Mouse (Mus musculus): ENCODE measurements around the gene Cit. TPM values are rescaled to one million over a fixed set of nuclear protein-coding genes. Genes with fewer than 3 reads are reported as not detected.

The Cit gene
- polyA plus RNA-seq, 1 experiment from 2014 or later = 30.7 TPM

GRCm38 (mm10) chr5:115957177-115957576 lies 112.1 kb downstream of the Cit start:
- Histone ChIP-seq H3K4me3 (ENCODE audit: low read depth, low read length) (no peak overlapping the region), H3K27me3 (ENCODE audit: control insufficient read depth, insufficient read depth, low read length) (no peaks in the 10 kb centered on the region), H3K9me3 (ENCODE audit: control insufficient read depth, low read length) (peaks cover 2% of the 10 kb centered on the region; the same call in 1 of the 2 replicates), H3K36me3 (ENCODE audit: control insufficient read depth, insufficient read depth, low read length) (peaks cover 28% of the 10 kb centered on the region), H3K4me1 (ENCODE audit: control insufficient read depth, insufficient read depth, low read length) (no peaks in the 10 kb centered on the region), H3K4me2 (no peak overlapping the region), H3K9ac (ENCODE audit: low read length) (no peak overlapping the region), H3K27ac (ENCODE audit: low read depth, low read length) (no peak overlapping the region)
- DNase-seq (ENCODE audit: low spot score, missing footprints) = no peak
- WGBS = 96% methylated on average over 6 of the region's 6 CpGs
- ATAC-seq (ENCODE audit: low FRiP score) = no peak

DNA sequence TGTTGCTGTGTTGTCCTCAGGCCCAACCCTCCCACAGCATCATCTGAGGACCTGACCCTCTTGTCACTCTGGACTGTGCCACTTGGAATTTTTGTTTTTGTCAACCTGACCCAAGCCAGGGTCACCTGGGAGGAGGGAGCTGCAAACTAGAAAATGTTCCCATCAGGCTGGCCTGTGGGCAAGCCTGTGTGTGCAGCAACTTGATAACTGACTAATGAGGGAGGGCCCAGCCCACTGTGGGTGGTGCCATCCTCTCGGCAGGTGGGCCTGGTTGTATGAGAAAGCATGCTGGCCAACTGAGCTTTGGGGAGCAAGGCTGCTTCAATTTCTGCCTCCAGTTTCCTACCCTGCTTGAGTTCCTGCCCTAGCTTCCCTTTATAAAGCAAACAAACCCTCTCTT lies 113.3 kb downstream of the Cit start:
- 81% methylated on average over 1 of the region's 1 CpGs for WGBS

GRCm38 (mm10) chr5:115958814-115959213 lies 113.7 kb downstream of the Cit start:
- 95% methylated on average over 11 of the region's 11 CpGs for WGBS
- Histone ChIP-seq H3K4me2 (no peak overlapping the region), H3K9ac (ENCODE audit: low read length) (no peak overlapping the region), H3K9me3 (ENCODE audit: control insufficient read depth, low read length) (peaks cover 2% of the 10 kb centered on the region; the same call in 1 of the 2 replicates), H3K4me3 (ENCODE audit: low read depth, low read length) (no peak overlapping the region), H3K36me3 (ENCODE audit: control insufficient read depth, insufficient read depth, low read length) (peaks cover 15% of the 10 kb centered on the region), H3K4me1 (ENCODE audit: control insufficient read depth, insufficient read depth, low read length) (no peaks in the 10 kb centered on the region), H3K27ac (ENCODE audit: low read depth, low read length) (no peak overlapping the region), H3K27me3 (ENCODE audit: control insufficient read depth, insufficient read depth, low read length) (no peaks in the 10 kb centered on the region)
- DNase-seq (ENCODE audit: low spot score, missing footprints) (no peak), ATAC-seq (ENCODE audit: low FRiP score) (no peak)

More for the DNA sequence above, 113.3 kb downstream of the Cit start:
- no peak overlapping the region for H3K27ac ChIP-seq (ENCODE audit: low read depth, low read length)
- H3K9me3 ChIP-seq (ENCODE audit: control insufficient read depth, low read length) = peaks cover 2% of the 10 kb centered on the region; the same call in 1 of the 2 replicates
- H3K4me3 ChIP-seq (ENCODE audit: low read depth, low read length) = no peak overlapping the region
- no peak overlapping the region for H3K4me2 ChIP-seq
- no peak for DNase-seq (ENCODE audit: low spot score, missing footprints)
- peaks cover 20% of the 10 kb centered on the region for H3K36me3 ChIP-seq (ENCODE audit: control insufficient read depth, insufficient read depth, low read length)
- H3K4me1 ChIP-seq (ENCODE audit: control insufficient read depth, insufficient read depth, low read length) = no peaks in the 10 kb centered on the region
- no peak for ATAC-seq (ENCODE audit: low FRiP score)
- H3K27me3 ChIP-seq (ENCODE audit: control insufficient read depth, insufficient read depth, low read length) = no peaks in the 10 kb centered on the region
- no peak overlapping the region for H3K9ac ChIP-seq (ENCODE audit: low read length)

GRCm38 (mm10) chr5:115961809-115962208 lies 116.7 kb downstream of the Cit start:
- H3K9ac ChIP-seq (ENCODE audit: low read length) = no peak overlapping the region
- no peak overlapping the region for H3K27ac ChIP-seq (ENCODE audit: low read depth, low read length)
- peak; percentile 61 for DNase-seq (ENCODE audit: low spot score, missing footprints)
- H3K4me2 ChIP-seq = no peak overlapping the region
- 91% methylated on average over 9 of the region's 9 CpGs for WGBS
- H3K36me3 ChIP-seq (ENCODE audit: control insufficient read depth, insufficient read depth, low read length) = peaks cover 2% of the 10 kb centered on the region
- peaks cover 2% of the 10 kb centered on the region; the same call in 1 of the 2 replicates for H3K9me3 ChIP-seq (ENCODE audit: control insufficient read depth, low read length)
- no peak for ATAC-seq (ENCODE audit: low FRiP score)
- H3K4me3 ChIP-seq (ENCODE audit: low read depth, low read length) = no peak overlapping the region
- no peaks in the 10 kb centered on the region for H3K4me1 ChIP-seq (ENCODE audit: control insufficient read depth, insufficient read depth, low read length)
- no peaks in the 10 kb centered on the region for H3K27me3 ChIP-seq (ENCODE audit: control insufficient read depth, insufficient read depth, low read length)

DNA sequence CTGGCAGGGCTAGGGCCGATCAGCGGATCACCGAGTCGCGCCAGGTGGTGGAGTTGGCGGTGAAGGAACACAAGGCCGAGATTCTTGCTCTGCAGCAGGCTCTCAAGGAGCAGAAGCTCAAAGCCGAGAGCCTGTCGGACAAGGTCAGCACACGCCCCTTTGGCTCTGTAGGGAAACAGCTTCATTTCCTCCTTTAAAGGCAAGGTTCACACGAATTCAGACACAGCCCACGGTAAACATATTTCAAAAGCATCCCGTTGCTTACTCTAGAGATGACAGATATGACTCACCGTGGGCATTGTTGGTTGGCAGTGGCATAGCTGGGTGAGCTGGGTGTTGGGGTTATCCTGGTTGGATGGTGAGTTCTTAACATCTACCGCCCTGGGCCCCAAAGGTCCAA lies 126.2 kb downstream of the Cit start:
- peaks cover 17% of the 10 kb centered on the region; the same call in 1 of the 2 replicates for H3K36me3 ChIP-seq (ENCODE audit: control insufficient read depth, insufficient read depth, low read length)
- H3K4me1 ChIP-seq (ENCODE audit: control insufficient read depth, insufficient read depth, low read length) = no peaks in the 10 kb centered on the region
- H3K27me3 ChIP-seq (ENCODE audit: control insufficient read depth, insufficient read depth, low read length) = no peaks in the 10 kb centered on the region
- whole genome bisulfite sequencing = 90% methylated on average over 15 of the region's 15 CpGs
- no peak overlapping the region for H3K9ac ChIP-seq (ENCODE audit: low read length)
- H3K9me3 ChIP-seq (ENCODE audit: control insufficient read depth, low read length) = no peaks in the 10 kb centered on the region
- H3K4me2 ChIP-seq = no peak overlapping the region
- ATAC-seq (ENCODE audit: low FRiP score) (no peak), DNase-seq (ENCODE audit: low spot score, missing footprints) (peak; percentile 49)
- H3K27ac ChIP-seq (ENCODE audit: low read depth, low read length) = no peak overlapping the region
- H3K4me3 ChIP-seq (ENCODE audit: low read depth, low read length) = no peak overlapping the region

DNA sequence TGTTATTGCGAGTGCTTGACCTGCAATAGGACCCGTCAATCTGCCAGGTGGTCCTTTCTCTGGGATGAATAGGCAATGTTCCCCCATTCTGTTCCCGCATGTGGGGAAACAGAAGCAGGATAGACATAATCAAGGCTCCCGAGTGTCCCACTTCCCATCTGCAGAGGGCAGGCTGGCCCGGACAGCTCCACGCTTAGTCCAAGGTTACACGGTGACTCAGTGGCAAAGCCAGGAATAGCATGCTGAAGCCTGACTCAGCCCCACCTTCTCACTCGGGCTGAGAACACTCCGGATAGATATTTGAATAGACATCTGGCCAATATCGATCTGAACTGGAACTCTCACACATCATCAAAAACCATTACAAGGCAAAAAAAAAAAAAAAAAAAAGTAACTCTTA lies 130.6 kb downstream of the Cit start:
- no peaks in the 10 kb centered on the region; the same call in none of the 2 replicates for H3K4me1 ChIP-seq (ENCODE audit: control insufficient read depth, insufficient read depth, low read length)
- no peaks in the 10 kb centered on the region for H3K9me3 ChIP-seq (ENCODE audit: control insufficient read depth, low read length)
- no peaks in the 10 kb centered on the region for H3K27me3 ChIP-seq (ENCODE audit: control insufficient read depth, insufficient read depth, low read length)
- WGBS = 89% methylated on average over 10 of the region's 10 CpGs
- ATAC-seq (ENCODE audit: low FRiP score) = no peak
- H3K36me3 ChIP-seq (ENCODE audit: control insufficient read depth, insufficient read depth, low read length) = peaks cover 6% of the 10 kb centered on the region; the same call in 1 of the 2 replicates
- DNase-seq (ENCODE audit: low spot score, missing footprints) = peak; percentile 67
- H3K27ac ChIP-seq (ENCODE audit: low read depth, low read length) = no peak overlapping the region
- no peak overlapping the region for H3K9ac ChIP-seq (ENCODE audit: low read length)
- no peak overlapping the region for H3K4me3 ChIP-seq (ENCODE audit: low read depth, low read length)
- H3K4me2 ChIP-seq = no peak overlapping the region

DNA sequence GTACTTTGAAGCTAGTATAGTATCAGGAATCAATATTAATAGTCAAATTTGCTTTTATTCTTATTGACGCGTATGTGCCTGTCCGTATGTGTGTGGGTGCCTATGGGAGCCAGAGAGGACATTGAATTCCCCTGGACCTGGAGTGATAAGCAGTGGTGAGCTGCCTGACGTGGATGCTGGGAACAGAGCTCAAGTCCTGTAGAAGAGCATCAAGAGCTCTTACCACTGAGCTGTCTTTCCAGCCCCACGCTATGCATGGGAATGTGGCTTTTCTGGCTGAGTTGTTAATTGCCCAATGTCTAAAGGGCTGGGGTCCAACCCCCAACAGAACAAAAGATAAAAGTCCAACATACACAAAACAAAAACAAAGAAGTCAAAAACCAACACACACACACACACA lies 131.4 kb downstream of the Cit start:
- Histone ChIP-seq H3K27ac (ENCODE audit: low read depth, low read length) (no peak overlapping the region), H3K4me2 (no peak overlapping the region), H3K9ac (ENCODE audit: low read length) (no peak overlapping the region), H3K4me1 (ENCODE audit: control insufficient read depth, insufficient read depth, low read length) (no peaks in the 10 kb centered on the region; the same call in none of the 2 replicates), H3K9me3 (ENCODE audit: control insufficient read depth, low read length) (no peaks in the 10 kb centered on the region), H3K36me3 (ENCODE audit: control insufficient read depth, insufficient read depth, low read length) (peaks cover 3% of the 10 kb centered on the region; the same call in 1 of the 2 replicates), H3K27me3 (ENCODE audit: control insufficient read depth, insufficient read depth, low read length) (no peaks in the 10 kb centered on the region), H3K4me3 (ENCODE audit: low read depth, low read length) (no peak overlapping the region)
- DNase-seq (ENCODE audit: low spot score, missing footprints) (peak; percentile 78), ATAC-seq (ENCODE audit: low FRiP score) (no peak)
- 95% methylated on average over 5 of the region's 5 CpGs for WGBS

DNA sequence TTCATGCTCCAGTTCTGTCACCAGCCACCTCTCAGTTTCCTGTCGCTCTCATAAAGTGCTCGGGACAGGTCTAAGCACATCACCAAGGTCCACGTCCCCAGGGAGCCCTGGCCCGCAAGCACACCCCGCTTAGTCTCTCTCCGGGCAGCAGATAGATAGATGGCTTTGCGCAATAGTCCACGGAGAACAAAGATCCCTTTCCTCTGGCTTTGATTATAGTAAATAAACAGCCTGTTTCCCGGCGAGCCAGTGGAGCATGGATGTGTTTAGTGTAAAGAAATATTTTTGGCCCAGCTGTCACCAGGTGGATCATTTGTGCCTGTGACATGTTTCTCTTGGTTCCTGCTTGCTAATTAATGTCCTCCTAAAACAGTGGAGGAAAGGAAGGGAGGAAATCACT lies 132.2 kb downstream of the Cit start:
- Histone ChIP-seq H3K27me3 (ENCODE audit: control insufficient read depth, insufficient read depth, low read length) (no peaks in the 10 kb centered on the region), H3K9ac (ENCODE audit: low read length) (no peak overlapping the region), H3K4me1 (ENCODE audit: control insufficient read depth, insufficient read depth, low read length) (no peaks in the 10 kb centered on the region; the same call in none of the 2 replicates), H3K27ac (ENCODE audit: low read depth, low read length) (no peak overlapping the region), H3K9me3 (ENCODE audit: control insufficient read depth, low read length) (no peaks in the 10 kb centered on the region), H3K4me3 (ENCODE audit: low read depth, low read length) (no peak overlapping the region), H3K4me2 (no peak overlapping the region), H3K36me3 (ENCODE audit: control insufficient read depth, insufficient read depth, low read length) (peaks cover 7% of the 10 kb centered on the region; the same call in 1 of the 2 replicates)
- DNase-seq (ENCODE audit: low spot score, missing footprints) = peak; percentile 45
- 82% methylated on average over 10 of the region's 10 CpGs for WGBS
- ATAC-seq (ENCODE audit: low FRiP score) = no peak

DNA sequence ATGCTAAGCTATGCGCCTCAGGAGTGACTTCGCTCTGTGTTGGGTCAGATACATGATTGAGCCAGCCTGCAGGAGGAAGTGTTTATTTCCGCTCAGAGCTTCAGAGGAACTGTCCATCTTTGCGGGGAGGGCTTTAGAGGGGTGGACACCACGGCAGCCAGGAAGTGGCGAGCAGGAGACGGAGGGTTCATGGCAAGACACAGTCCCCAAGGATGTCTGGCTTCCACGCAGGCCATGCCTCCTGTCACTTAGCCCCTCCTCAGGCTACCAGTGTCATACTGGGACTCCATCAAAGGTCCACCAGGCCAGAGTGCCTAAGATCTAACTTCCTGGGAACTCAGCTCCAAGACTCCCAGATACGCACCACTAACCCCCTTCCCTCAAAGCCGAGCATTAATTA lies 132.7 kb downstream of the Cit start:
- H3K9me3 ChIP-seq (ENCODE audit: control insufficient read depth, low read length) = no peaks in the 10 kb centered on the region
- 77% methylated on average over 10 of the region's 10 CpGs for WGBS
- DNase-seq (ENCODE audit: low spot score, missing footprints) = peak; percentile 67
- peaks cover 10% of the 10 kb centered on the region for H3K36me3 ChIP-seq (ENCODE audit: control insufficient read depth, insufficient read depth, low read length)
- ATAC-seq (ENCODE audit: low FRiP score) = no peak
- no peak overlapping the region for H3K9ac ChIP-seq (ENCODE audit: low read length)
- no peak overlapping the region for H3K4me3 ChIP-seq (ENCODE audit: low read depth, low read length)
- no peaks in the 10 kb centered on the region; the same call in none of the 2 replicates for H3K4me1 ChIP-seq (ENCODE audit: control insufficient read depth, insufficient read depth, low read length)
- H3K4me2 ChIP-seq = no peak overlapping the region
- no peak overlapping the region for H3K27ac ChIP-seq (ENCODE audit: low read depth, low read length)
- H3K27me3 ChIP-seq (ENCODE audit: control insufficient read depth, insufficient read depth, low read length) = no peaks in the 10 kb centered on the region
